Mouse (Mus musculus): ENCODE measurements at regions not wholly inside any gene's neighbourhood (a gene's known extent, or its start where the extent isn't known, plus 50 kb on each side); places are given as distances from the start of the nearest gene placed in this dataset.
A peak's percentile ranks its signal among the peaks of the same experiment; 100 is the strongest.

GRCm38 (mm10) chr1:81746013-81746412 is 486.9 kb upstream of the Gm9747 start:
- DNase-seq (ENCODE audit: low spot score in 2 of 2), result no peak

DNA sequence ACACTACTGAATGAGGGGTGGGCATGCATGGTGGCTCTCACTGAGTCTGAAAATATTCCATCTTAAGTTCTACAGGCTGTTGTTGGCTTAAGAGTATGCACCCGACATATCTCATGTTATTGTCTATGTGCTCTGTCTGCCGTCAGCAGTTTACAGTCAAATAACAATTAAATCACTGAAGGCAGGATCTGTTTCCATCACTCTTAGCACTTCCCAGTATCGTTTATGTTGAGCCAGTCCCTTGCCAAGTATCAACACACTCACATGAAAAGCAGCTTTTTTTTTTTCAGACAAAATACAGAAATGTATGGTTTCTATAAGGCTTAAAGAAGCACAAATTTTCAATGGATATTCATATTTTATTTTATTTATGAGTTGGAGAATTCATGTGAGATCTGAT is 485.9 kb upstream of the Gm9747 start:
- DNase-seq (ENCODE audit: low spot score in 2 of 2), result no peak

DNA sequence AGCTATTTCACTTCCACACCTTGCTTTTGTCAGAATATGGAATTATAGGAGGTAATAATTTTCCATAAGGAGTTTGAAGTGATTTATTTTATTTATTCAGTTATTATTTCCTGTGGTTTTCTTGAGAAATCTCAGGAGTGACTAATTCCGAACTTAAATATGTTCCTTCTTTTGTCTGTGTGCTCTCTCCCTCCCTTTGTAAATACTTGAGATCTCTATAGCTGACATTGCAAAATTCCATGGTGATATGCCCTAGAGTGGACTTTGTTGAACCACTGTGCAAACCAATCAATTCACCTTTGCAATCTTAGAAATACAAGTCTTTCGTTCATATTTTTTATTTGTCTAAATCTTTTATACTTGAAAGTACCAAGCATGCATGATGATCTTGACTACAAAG is 478.8 kb upstream of the Gm9747 start:
- no peak for DNase-seq (ENCODE audit: low spot score in 2 of 2)

GRCm38 (mm10) chr1:81755281-81755680 is 477.6 kb upstream of the Gm9747 start:
- DNase-seq (ENCODE audit: low spot score in 2 of 2), result no peak

GRCm38 (mm10) chr1:81755694-81756093 is 477.2 kb upstream of the Gm9747 start:
- DNase-seq (ENCODE audit: low spot score in 2 of 2), result no peak

GRCm38 (mm10) chr1:81759919-81760318 is 473.0 kb upstream of the Gm9747 start:
- no peak for DNase-seq (ENCODE audit: low spot score in 2 of 2)

DNA sequence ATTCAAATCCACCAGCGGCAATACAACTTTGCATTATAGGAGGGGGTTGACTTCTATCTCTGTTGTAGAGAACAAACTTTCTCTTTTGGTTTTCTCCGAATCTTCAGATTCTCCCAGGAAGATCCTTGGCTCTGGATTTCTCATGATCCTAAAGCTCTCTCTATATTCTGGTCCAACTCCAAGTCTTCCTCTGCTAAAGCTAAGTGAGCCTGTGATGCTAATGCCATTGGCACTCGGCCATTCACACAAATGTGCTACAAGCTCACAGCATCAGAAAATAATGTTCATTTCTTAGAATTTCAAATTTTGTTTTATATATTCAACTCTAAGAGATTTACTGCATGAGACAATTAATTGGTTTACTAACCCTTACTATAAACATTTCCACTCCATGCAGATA is 461.2 kb upstream of the Gm9747 start:
- peak in 1 of 2 experiments; percentile 5 for DNase-seq (ENCODE audit: low spot score in 2 of 2)

- no peak for DNase-seq (ENCODE audit: low spot score in 2 of 2)
Measured at GRCm38 (mm10) chr1:81780583-81780982, 452.3 kb upstream of the Gm9747 start.

GRCm38 (mm10) chr1:81784305-81784704 is 448.6 kb upstream of the Gm9747 start:
- DNase-seq (ENCODE audit: low spot score in 2 of 2), result no peak

GRCm38 (mm10) chr1:81794771-81795170 is 438.1 kb upstream of the Gm9747 start:
- no peak for DNase-seq (ENCODE audit: low spot score in 2 of 2)

DNA sequence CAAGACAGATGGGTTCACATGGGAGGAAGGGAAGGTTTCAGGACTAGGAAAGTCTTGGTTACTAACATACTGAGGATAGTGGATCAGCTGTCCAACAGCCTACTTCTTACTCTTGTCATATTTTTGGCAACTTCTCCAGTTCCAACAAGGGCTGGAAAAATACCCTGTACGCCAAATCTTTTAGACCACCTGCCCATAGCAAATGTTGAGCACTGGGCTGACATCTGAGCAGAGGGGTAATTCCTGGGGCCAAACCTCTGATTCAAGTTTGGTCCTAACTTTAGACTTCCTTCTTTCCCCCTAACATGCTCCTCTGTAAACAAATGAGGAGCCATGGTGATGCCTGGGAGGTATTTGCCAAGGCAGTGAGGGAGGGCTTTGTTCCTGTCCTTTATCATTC is 437.5 kb upstream of the Gm9747 start:
- no peak for DNase-seq (ENCODE audit: low spot score in 2 of 2)

- DNase-seq (ENCODE audit: low spot score in 2 of 2), result no peak
Measured at GRCm38 (mm10) chr1:81811591-81811990, 421.3 kb upstream of the Gm9747 start.

- no peak for DNase-seq (ENCODE audit: low spot score in 2 of 2)
Measured at GRCm38 (mm10) chr1:81818884-81819283, 414.0 kb upstream of the Gm9747 start.

DNA sequence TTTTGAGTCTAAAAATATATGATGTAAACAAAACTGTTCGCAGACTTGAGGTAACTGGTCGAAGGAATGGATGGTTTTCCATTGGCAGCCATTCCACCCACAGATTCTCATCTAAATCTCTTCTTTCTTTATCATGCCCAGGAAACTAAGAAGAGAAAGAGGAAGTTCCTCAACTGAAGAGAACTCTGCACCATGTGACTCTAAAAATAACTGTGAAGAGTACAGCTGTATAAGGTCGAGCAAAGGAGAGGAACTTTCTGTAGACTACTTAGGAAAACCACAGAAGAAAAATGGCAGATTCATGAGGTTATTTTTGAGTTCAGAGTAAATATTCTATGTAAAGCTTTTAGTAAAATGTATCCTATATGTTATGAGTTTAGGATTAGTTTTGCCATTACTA is 390.9 kb upstream of the Gm9747 start:
- DNase-seq (ENCODE audit: low spot score in 2 of 2), result no peak

- no peak for DNase-seq (ENCODE audit: low spot score in 2 of 2)
Measured at GRCm38 (mm10) chr1:81850462-81851144, 382.3 kb upstream of the Gm9747 start.

DNA sequence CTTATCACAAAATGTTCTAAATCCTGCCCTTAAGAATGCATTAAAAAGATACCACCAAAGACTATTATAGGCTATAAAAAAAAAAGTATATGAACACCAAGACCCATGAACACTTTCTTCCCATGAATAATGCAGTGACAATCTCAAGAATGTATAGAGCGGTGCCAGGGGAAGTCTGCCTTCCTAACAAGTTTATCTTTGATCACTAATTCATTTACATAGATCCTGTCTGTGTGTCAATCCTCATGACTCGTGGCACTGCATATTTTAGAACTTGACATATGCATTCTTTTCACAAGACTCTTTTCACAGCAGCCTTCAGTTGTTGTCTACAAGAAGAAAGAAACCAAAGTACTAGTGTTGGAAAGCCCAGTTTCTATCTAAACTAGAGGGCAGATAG is 373.4 kb upstream of the Gm9747 start:
- DNase-seq (ENCODE audit: low spot score in 2 of 2), result no peak

GRCm38 (mm10) chr1:81864571-81864970 is 368.3 kb upstream of the Gm9747 start:
- DNase-seq (ENCODE audit: low spot score in 2 of 2), result peak; percentile 6 to 70

DNA sequence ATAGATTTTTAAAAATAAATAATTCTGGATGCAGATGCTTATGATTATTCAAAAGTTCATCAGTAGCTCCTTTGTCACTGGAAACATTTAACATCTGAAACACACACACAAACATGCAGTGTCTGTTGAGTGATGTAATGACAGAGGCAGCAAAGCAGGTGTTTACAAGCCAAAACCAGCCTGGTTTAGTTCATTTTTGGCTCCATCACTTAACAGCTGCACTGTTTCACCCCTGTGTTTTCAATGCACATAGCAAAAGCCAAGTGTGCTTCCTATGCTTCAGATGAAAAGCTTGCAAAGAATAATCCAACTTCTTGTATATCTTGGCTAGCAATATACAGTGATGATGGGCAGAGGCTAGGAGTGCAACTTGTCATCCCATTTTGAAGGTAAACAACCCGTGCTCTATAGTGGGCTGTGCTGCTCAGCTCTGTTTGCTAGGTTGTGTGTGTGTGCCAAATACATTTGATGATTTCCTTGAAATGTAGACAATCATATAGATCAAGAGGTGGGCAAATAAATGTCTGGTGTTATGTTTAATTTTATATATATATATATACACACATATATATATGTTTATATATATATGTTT is 345.9 kb upstream of the Gm9747 start:
- no peak for DNase-seq (ENCODE audit: low spot score in 2 of 2)

- no peak for DNase-seq (ENCODE audit: low spot score in 2 of 2)
Measured at GRCm38 (mm10) chr1:81897241-81897640, 335.7 kb upstream of the Gm9747 start.

DNA sequence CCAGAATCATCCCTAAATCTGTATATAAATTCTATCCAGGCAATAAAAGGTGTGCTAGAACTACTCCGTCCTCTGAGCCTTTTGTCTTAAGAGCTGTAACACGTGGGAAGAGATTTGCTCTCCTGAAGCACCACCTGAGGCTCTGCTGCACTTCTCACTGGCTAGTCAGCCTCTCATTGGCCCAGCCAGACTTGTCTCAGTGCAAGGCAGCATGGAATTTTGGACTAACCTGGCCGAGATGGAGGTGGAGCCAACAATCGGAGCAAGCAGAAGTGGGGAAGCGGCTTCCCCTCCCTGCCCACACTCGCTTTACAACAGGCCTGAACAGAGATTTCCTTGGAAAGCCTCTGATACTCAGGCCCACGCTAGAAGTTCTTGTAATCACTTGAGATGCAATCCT is 332.1 kb upstream of the Gm9747 start:
- no peak for DNase-seq (ENCODE audit: low spot score in 2 of 2)

GRCm38 (mm10) chr1:81904056-81904455 is 328.9 kb upstream of the Gm9747 start:
- no peak for DNase-seq (ENCODE audit: low spot score in 2 of 2)

GRCm38 (mm10) chr1:81912607-81913006 is 320.3 kb upstream of the Gm9747 start:
- no peak for DNase-seq (ENCODE audit: low spot score in 2 of 2)

- no peak for DNase-seq (ENCODE audit: low spot score in 2 of 2)
Measured at GRCm38 (mm10) chr1:81913561-81913964, 319.3 kb upstream of the Gm9747 start.

Data from left cerebral cortex, adult 8-10 months (tissue).